Mouse (Mus musculus) myocyte (in vitro differentiated cells): Measurements from ENCODE around the gene Usp9x. TPM values are rescaled to one million over a fixed set of nuclear protein-coding genes. Genes with fewer than 3 reads are reported as not detected.

Experiments
- H3K27me3 ChIP-seq: one replicate; pipeline ENCODE4 v1.6.1; 2011; ENCODE audit not compliant: control insufficient read depth, insufficient read depth, insufficient read length
- H3K36me3 ChIP-seq: one replicate; pipeline ENCODE4 v1.6.1; 2011; ENCODE audit not compliant: control insufficient read depth, insufficient read depth
- H3K4me2 ChIP-seq: one replicate; pipeline ENCODE4 v1.6.1; 2011; ENCODE audit warnings: low read depth, control low read depth
- H3K4me3 ChIP-seq: one replicate; pipeline ENCODE4 v1.5.1; 2011; ENCODE audit warnings: mild to moderate bottlenecking, control low read depth, moderate library complexity
- H3K79me2 ChIP-seq: one replicate; pipeline ENCODE4 v1.6.1; 2011; ENCODE audit not compliant: control insufficient read depth, insufficient read depth
- H3ac ChIP-seq: one replicate; pipeline ENCODE4 v1.6.1; 2011; ENCODE audit not compliant: control insufficient read depth, insufficient read length
- CEBPB ChIP-seq: IDR thresholded peaks from 2 replicates; pipeline ENCODE4 v1.6.1; 2011; ENCODE audit warnings: mild to moderate bottlenecking, moderate library complexity; ENCODE audit not compliant: poor library complexity, insufficient read depth, severe bottlenecking
- E2F4 ChIP-seq: IDR thresholded peaks from one replicate; pipeline ENCODE4 v1.6.1; 2011; ENCODE audit warnings: mild to moderate bottlenecking, control low read depth, moderate library complexity; ENCODE audit not compliant: insufficient read depth
- MAX ChIP-seq: IDR thresholded peaks from one replicate; pipeline ENCODE4 v1.6.1; 2011; ENCODE audit warnings: low read depth, mild to moderate bottlenecking, control low read depth
- MYOD1 ChIP-seq, 3 experiments: IDR thresholded peaks; one replicate each; pipeline ENCODE4 v1.6.1; 2011; ENCODE audit warnings: control low read depth in 2 of 3, low read depth in 2 of 3, mild to moderate bottlenecking in 2 of 3, moderate library complexity in 1 of 3; ENCODE audit not compliant: insufficient read length in 2 of 3, control insufficient read depth in 1 of 3
- MYOG ChIP-seq, 3 experiments: IDR thresholded peaks; one replicate each; pipeline ENCODE4 v1.6.1; 2011; ENCODE audit warnings: control low read depth in 2 of 3, low read depth in 2 of 3, mild to moderate bottlenecking in 2 of 3; ENCODE audit not compliant: insufficient read length in 2 of 3, control insufficient read depth in 1 of 3, insufficient read depth in 1 of 3
- POLR2A ChIP-seq: IDR thresholded peaks from one replicate; pipeline ENCODE4 v1.6.1; 2011; ENCODE audit warnings: low read depth, mild to moderate bottlenecking, control low read depth, moderate library complexity; ENCODE audit not compliant: insufficient read length
- POLR2AphosphoS2 ChIP-seq: IDR thresholded peaks from one replicate; pipeline ENCODE4 v1.6.1; 2011; ENCODE audit warnings: low read depth, control low read depth; ENCODE audit not compliant: insufficient read length
- REST ChIP-seq: IDR thresholded peaks from one replicate; pipeline ENCODE4 v1.6.1; 2011; ENCODE audit warnings: mild to moderate bottlenecking, control low read depth, moderate library complexity; ENCODE audit not compliant: insufficient read depth, insufficient read length
- SRF ChIP-seq: IDR thresholded peaks from one replicate; pipeline ENCODE4 v1.6.1; 2011; ENCODE audit warnings: low read depth; ENCODE audit not compliant: control insufficient read depth, insufficient read length
- TCF12 ChIP-seq: IDR thresholded peaks from one replicate; pipeline ENCODE4 v1.6.1; 2011; ENCODE audit warnings: mild to moderate bottlenecking, control low read depth; ENCODE audit not compliant: poor library complexity, insufficient read depth, severe bottlenecking
- TCF3 ChIP-seq: IDR thresholded peaks from one replicate; pipeline ENCODE4 v1.6.1; 2011; ENCODE audit warnings: low read depth, control low read depth; ENCODE audit not compliant: insufficient read length
- USF1 ChIP-seq: IDR thresholded peaks from one replicate; pipeline ENCODE4 v1.6.1; 2011; ENCODE audit warnings: low read depth, mild to moderate bottlenecking, control low read depth, moderate library complexity
- polyA plus RNA-seq: library from polyadenylated mRNA; unstranded; fragments of >200 nt; fragmentation: generic; extraction: Trizol; gene quantifications from one replicate; pipeline ENCODE4 v1.2.1, GENCODE M21; 2012; ENCODE audit warnings: missing spikeins

Usp9x gene
- polyA plus RNA-seq, 1 experiment = 18.9 TPM

DNA sequence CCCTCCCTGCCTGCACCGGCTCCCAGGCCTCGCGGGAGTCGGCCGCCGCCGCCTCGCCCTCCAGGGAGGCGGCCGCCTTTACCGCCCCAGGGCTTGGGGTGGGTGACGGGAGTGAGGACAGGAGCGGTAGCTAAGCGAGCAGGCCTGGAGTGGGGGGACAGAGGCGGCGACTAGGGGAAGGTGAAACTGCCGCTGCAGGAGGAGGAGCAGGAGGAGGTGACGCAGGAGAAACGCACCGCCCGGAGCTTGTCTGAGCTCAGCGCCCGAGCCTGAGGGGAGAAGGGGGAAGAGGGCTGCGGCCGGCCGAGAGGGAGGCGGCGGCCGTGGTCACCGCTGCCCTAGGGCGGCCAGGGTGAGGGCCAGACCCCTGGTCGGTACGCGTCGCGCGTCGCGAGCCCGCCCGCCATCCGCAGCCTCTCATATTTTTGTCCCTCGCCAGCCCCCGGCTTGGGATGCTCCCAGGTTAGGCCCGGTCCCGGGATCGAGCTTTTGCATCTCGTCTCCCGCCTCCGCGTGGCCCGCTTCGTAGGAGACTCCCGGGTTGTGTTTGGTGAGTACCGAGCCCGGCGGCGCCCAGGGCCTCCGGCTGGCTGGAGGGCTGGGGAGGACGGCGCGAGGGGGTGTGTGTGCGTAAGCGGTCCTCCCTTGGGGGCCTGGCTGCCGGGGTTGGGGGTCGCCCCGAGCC is 620 bp downstream of the Usp9x start:
- peaks cover 42% of the 10 kb centered on the region for H3K79me2 ChIP-seq
- H3K36me3 ChIP-seq = no peaks in the 10 kb centered on the region
- TF ChIP-seq REST (no peak), MYOD1 (IDR thresholded peaks at IDR 0.05; ENCODE audit: control insufficient read depth in 1 of 3, insufficient read length in 2 of 3, low read depth in 2 of 3) (no peak), POLR2AphosphoS2 (peak; percentile 72), POLR2A (peak; percentile 65), USF1 (no peak), E2F4 (no peak)
- no peak overlapping the region for H3K4me2 ChIP-seq
- H3K4me3 ChIP-seq = peak overlapping the region; percentile 43
- peak overlapping the region; percentile 38 for H3ac ChIP-seq
- H3K27me3 ChIP-seq = no peaks in the 10 kb centered on the region

DNA sequence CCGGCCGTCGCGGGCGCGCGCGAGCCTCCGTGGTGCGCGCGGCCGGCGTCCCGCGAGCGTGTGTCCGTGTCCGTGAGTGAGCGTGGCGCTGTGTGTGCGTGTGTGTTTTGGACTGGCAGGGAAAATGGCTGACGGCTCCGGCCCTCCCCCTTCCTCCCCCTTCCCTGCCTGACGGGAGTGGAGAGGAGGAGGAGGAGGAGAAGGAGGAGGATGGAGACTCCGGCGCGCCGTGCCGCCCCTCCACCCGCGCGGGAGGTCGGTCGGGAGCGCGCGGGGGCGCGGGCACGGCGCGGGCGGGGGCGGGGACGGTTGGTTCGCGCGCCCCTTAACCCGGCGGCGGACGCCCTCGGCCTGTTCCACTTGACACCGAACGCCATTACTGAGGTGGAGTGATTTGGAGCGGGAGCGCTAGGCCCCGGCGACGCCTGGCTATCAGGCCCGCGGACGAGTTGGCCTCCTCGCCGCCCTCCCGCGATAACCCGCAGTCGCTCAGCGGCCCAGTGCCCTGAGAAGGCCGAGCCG is 1.2 kb downstream of the Usp9x start:
- Histone ChIP-seq H3K4me3 (peak overlapping the region; percentile 43), H3K79me2 (peaks cover 48% of the 10 kb centered on the region), H3K36me3 (no peaks in the 10 kb centered on the region), H3K4me2 (peak overlapping the region; percentile 68), H3K27me3 (no peaks in the 10 kb centered on the region), H3ac (peak overlapping the region; percentile 38)
- TF ChIP-seq POLR2AphosphoS2 (peak; percentile 47), POLR2A (peak; percentile 63), USF1 (no peak), TCF12 (no peak), TCF3 (no peak)

DNA sequence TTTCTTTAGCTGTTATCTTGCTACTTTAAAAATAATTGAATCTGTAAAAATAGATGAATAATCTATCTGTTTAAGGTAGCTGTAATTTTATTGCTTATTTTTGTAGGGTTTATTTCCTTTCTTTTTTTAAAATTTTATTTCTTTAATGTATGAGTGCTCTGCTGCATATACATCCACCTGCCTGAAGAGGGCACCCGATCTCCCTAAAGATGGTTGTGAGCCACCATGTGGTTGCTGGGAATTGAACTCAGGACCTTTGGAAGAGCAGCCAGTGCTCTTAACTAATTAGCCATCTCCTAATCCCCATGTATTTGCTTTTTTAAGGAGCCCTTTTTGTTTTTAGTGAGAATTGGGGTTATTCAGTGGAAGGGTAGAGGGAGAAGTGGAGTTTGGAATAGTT is 14.3 kb downstream of the Usp9x start:
- H3K4me3 ChIP-seq = no peak overlapping the region
- H3K27me3 ChIP-seq = no peaks in the 10 kb centered on the region
- no peaks in the 10 kb centered on the region for H3K36me3 ChIP-seq
- TF ChIP-seq POLR2AphosphoS2 = no peak
- TF ChIP-seq USF1 = no peak
- TF ChIP-seq TCF3 = no peak
- TF ChIP-seq MYOD1 (IDR thresholded peaks at IDR 0.05; ENCODE audit: control insufficient read depth in 1 of 3, insufficient read length in 2 of 3, low read depth in 2 of 3) = no peak
- no peak for TF ChIP-seq POLR2A
- TF ChIP-seq MYOG (IDR thresholded peaks at IDR 0.05; ENCODE audit: control insufficient read depth in 1 of 3, insufficient read depth in 1 of 3, insufficient read length in 2 of 3, low read depth in 2 of 3) = no peak
- no peak for TF ChIP-seq SRF
- TF ChIP-seq TCF12 = no peak
- TF ChIP-seq CEBPB = no peak
- no peak for TF ChIP-seq MAX
- no peak for TF ChIP-seq E2F4
- TF ChIP-seq REST = no peak
- H3K79me2 ChIP-seq = peaks cover 99% of the 10 kb centered on the region
- H3K4me2 ChIP-seq = no peak overlapping the region
- no peak overlapping the region for H3ac ChIP-seq

DNA sequence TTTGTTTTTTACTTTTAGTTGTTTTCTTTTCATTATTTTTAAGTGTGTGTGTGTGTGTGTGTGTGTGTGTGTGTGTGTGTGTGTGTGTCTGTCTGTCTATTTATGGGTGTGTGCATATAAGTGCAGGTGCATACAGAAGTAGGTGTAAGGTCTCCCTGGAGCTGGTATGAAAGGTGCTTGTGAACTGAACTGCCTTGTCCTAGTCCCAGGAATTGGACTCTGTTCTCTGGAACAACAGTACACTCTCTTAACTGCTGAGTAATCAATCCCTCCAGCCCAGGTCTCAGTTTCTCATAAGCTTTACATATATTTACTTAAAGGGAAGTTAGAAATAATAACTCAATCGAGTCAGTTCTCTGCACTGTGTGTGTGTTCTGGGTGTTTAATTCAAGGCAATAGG is 25.7 kb downstream of the Usp9x start:
- Histone ChIP-seq H3K4me2 (no peak overlapping the region), H3K27me3 (no peaks in the 10 kb centered on the region), H3K36me3 (peaks cover 8% of the 10 kb centered on the region), H3K4me3 (no peak overlapping the region), H3ac (no peak overlapping the region), H3K79me2 (peaks cover 31% of the 10 kb centered on the region)
- TF ChIP-seq MYOG (IDR thresholded peaks at IDR 0.05; ENCODE audit: control insufficient read depth in 1 of 3, insufficient read depth in 1 of 3, insufficient read length in 2 of 3, low read depth in 2 of 3) = no peak
- no peak for TF ChIP-seq POLR2A
- TF ChIP-seq MYOD1 (IDR thresholded peaks at IDR 0.05; ENCODE audit: control insufficient read depth in 1 of 3, insufficient read length in 2 of 3, low read depth in 2 of 3) = no peak
- no peak for TF ChIP-seq TCF3
- no peak for TF ChIP-seq MAX
- no peak for TF ChIP-seq POLR2AphosphoS2
- no peak for TF ChIP-seq CEBPB
- TF ChIP-seq TCF12 = no peak
- no peak for TF ChIP-seq USF1
- no peak for TF ChIP-seq REST

DNA sequence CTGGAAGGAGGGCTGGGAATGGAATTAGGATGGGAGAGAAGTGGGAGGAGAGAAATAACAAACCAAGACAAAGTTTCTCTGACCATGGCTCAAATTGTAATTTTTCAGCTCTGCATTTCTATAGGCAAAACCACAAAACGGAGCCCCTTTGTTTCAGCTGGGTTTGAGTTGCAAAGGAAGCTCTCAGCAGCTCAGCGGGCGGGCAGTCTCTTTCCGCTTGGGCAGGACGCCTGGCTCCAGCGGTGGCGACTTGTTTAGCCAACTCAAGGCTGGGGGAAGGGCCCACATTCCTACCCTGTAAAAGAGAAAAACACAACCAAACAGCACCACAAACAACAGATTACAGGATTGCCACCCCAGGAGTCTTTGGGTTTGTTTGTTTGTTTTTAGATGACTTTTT is 135.2 kb downstream of the Usp9x start:
- H3K4me3 ChIP-seq = no peak overlapping the region
- no peak for TF ChIP-seq SRF
- no peak for TF ChIP-seq MYOD1 (IDR thresholded peaks at IDR 0.05; ENCODE audit: control insufficient read depth in 1 of 3, insufficient read length in 2 of 3, low read depth in 2 of 3)
- TF ChIP-seq CEBPB = no peak
- TF ChIP-seq POLR2AphosphoS2 = no peak
- TF ChIP-seq TCF12 = no peak
- TF ChIP-seq TCF3 = no peak
- no peak for TF ChIP-seq E2F4
- no peak for TF ChIP-seq POLR2A
- no peak for TF ChIP-seq MAX
- no peak for TF ChIP-seq USF1
- no peak for TF ChIP-seq REST
- TF ChIP-seq MYOG (IDR thresholded peaks at IDR 0.05; ENCODE audit: control insufficient read depth in 1 of 3, insufficient read depth in 1 of 3, insufficient read length in 2 of 3, low read depth in 2 of 3) = no peak
- H3K4me2 ChIP-seq = no peak overlapping the region

More for the DNA sequence above, 135.2 kb downstream of the Usp9x start:
- H3K27me3 ChIP-seq = no peaks in the 10 kb centered on the region
- H3K79me2 ChIP-seq = no peaks in the 10 kb centered on the region
- no peak overlapping the region for H3ac ChIP-seq
- no peaks in the 10 kb centered on the region for H3K36me3 ChIP-seq
